Mouse (Mus musculus) gastrocnemius, postnatal 10 days (tissue): ENCODE data around the gene Blvrb. TPM values are rescaled to one million over a fixed set of nuclear protein-coding genes. Genes with fewer than 3 reads are reported as not detected.

Source experiments
- DNase-seq: peaks from one replicate; pipeline ENCODE4 v3.0.0; 2021; ENCODE audit warnings: mixed read lengths
- total RNA-seq, 2 experiments: library from RNA; stranded (reverse); gene quantifications; 2 replicates each; pipeline ENCODE4 v1.2.3; 2021

The Blvrb gene
- total RNA-seq, 2 experiments from 2014 or later: 20.5 to 25.0 TPM

DNA sequence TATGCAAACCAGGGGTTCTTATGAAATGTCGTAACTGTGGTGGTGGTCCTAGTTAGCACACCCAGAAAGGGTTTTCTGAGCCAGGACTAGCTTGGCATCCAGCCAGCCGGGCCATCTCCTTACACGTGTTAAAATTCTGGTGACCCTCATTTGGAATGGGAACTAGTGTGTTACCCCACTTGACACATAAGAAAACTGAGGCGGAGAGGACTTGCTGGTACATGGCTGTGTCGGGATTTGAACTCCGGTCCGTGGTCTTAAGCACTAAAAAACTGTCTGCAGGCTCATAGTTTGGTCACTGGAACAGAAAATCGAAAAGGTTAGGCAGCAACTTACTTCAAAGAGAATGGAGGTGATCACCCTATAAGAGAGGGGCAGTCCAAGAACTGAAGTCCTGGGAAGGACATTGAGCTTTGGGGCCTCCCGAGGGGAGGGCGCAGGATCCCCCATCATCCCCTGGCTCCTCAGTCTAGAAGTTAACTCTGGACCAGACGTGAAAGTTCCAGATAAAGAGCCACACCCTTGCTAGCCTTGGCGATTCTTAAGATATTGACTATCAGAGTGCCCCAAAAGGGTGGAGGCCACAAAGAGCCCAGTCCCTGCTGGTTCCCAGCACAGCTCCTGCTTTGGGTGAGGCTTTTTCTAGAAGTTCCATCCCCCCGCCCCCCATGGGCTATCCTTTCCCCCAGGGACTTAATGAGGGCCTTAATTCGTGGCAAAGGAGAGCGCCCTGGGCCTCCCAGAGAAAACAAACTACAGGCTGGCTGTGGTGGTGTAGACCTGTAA is 836 bp downstream of the Blvrb start:
- peak; percentile 35 for DNase-seq

- peak; percentile 76 for DNase-seq
These were observed 1.6 kb downstream of the Blvrb start for GRCm38 (mm10) chr7:27449256-27449862.

- no peak for DNase-seq
These were observed 3.6 kb downstream of the Blvrb start for GRCm38 (mm10) chr7:27451359-27451758.

DNA sequence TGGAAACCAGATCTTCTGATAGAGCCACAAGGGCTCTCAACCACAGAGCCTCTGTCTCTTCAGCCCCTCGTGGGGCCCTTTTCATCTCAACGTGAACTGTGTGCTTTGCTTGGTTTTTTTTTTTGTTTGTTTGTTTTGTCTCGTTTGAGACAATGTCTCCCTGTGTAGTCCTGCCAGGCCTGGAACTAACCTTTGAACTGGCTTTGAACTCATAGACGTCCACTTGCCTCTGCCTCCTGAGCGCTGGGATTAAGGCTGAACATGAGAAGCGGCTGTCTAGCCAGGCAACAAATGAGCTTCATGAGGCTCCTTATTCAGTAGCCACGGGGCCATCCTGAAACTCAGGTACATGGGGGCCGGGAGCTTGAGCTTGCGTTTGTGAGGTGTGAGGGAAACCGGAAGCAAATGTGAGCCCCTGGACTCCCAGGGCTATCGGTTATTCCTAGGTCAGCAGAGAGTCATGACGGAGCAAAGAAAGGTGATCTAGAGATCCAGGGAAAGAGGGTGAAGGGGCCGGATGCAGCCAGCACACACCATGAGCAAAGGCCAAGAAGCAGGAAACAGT is 4.5 kb downstream of the Blvrb start:
- DNase-seq: no peak

DNA sequence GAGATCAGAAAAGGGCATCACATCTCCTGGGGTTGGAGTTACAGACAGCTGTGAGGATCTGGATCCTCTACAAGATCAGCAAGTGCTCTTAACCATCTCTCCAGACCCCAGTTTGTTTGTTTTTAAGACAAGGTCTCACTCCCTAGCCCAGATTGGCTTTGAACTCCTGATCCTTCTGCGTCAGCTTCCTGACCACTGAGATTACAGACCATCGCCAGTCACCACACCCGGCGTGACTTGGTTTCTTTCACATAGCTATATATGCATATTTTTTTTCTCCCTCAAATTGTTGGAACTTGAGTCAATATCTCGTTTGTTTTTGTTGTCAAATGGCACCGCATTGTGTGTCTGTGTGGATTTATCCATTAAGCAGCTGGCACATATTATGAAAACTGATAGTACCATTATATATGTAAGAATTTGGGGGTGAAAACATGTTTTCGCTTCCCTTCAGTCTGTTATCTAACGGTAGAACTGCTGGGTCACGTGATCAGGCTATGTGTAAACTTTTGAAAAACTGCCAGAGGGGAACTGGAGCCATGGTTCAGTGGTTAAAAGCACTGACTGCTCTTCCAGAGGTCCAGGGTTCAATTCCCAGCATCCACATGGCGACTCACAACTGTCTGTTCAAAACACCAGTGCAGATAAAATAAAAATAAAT is 6.8 kb downstream of the Blvrb start:
- DNase-seq: no peak

DNA sequence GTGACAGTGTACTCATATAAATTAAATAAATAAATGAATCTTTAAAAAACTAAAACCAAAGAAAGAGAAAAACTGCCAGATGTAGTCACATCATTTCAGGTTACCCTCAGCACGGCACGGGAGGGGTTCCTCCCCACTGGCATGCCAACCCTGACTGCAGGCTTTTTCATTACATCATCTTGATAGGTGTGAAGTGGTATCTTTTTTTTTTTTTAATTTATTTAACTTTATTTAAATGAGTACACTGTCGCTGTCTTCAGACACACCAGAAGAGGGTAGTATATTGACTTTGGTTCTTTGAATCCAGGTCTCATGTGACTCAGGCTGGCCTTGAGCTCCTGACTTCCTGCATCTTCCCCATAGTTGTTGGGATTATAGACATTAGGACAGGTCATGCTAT is 7.5 kb downstream of the Blvrb start:
- no peak for DNase-seq

- DNase-seq: no peak
These were observed 10.8 kb downstream of the Blvrb start for GRCm38 (mm10) chr7:27458614-27459013.

DNA sequence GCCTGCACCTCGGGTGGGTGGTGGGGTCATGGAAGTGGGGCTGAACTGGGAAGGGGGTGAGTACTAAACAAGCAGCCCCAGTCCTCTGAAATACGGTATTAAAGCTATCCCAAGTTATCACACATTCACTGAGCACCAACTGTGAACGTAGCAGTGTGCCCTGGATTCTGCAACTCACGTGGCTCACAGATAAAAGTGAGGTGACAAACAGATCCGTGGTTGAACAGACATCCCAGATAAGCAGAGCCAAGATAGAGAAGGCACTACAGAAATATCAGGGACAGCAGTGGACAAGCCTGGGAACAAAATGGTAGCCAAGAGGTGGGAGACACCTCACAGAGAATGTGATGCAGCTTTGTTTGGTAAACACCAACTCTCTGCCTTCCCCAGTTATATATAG is 11.9 kb downstream of the Blvrb start:
- no peak for DNase-seq

- no peak for DNase-seq
These were observed 12.7 kb downstream of the Blvrb start for GRCm38 (mm10) chr7:27460477-27460876.

DNA sequence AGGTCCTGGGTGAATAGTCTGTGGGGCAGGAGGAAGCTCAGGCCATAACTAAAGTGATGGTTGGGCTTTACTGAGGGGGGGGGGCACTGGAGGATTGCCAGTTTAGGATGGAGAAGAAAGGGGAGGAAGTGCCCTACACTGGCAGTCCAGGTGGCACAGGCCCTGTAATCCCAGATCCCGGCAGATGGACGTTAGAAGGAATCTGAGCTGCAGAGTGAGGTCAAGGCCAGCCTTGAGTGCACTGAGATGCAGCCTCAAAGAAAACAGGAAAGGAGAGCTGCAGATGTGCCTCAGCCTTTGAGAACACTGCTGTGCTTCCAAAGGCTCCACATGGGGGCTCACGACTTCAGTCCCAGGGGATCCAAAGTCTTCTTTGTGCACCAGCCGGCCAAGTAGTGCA is 19.9 kb downstream of the Blvrb start:
- DNase-seq: no peak

DNA sequence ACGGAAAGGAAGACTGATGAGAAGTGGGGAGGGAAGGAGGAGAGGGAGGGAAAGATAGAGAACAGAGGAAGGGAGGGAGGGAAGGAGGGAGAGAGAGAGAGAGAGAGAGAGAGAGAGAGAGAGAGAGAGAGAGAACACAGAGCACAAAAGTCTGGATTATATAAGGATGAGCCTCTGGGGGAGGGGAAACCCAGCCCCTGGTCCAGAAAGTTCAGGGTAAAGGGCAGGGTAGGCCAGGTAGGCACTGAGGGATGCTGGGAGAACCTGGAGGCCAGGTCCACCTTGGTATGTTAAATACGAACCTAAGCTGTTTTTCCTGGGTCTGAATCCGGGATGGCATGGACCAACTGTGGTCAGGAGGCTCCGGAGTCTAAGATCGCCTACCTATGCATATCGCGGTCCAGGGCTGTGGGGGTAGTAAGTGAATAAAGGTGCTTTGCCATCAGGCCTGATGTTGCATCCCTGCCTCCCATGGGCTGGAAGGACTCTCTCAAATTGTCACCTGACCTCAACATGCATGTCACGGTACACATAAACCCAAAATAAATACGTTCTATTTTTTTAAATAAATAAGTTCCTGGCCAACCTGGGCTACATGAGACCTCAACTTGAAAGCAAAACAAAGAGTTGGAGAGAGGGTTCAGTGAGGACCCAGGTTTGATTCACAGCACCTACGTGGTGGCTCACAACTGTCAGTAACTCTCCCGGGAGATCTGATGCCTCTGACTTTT is 23.8 kb downstream of the Blvrb start:
- DNase-seq: no peak

DNA sequence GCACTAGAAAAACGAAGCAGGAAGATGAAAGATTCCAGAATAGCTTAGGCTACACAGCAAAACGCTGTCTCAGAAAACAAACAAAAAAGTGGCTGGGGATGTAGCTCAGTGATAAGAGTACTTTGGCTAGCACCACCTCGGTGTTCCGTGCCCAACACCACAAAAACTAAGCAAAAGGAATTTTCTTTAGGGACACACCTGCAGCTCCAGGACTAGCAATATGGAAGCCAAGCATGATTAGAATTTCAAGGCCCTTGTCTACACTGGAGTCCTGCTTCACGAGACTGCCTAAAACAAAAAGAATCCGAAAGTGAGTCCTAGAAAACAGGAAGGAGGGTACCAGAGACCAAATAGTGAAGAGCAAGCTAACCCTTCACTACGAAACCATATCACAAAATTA is 24.8 kb downstream of the Blvrb start:
- no peak for DNase-seq

DNA sequence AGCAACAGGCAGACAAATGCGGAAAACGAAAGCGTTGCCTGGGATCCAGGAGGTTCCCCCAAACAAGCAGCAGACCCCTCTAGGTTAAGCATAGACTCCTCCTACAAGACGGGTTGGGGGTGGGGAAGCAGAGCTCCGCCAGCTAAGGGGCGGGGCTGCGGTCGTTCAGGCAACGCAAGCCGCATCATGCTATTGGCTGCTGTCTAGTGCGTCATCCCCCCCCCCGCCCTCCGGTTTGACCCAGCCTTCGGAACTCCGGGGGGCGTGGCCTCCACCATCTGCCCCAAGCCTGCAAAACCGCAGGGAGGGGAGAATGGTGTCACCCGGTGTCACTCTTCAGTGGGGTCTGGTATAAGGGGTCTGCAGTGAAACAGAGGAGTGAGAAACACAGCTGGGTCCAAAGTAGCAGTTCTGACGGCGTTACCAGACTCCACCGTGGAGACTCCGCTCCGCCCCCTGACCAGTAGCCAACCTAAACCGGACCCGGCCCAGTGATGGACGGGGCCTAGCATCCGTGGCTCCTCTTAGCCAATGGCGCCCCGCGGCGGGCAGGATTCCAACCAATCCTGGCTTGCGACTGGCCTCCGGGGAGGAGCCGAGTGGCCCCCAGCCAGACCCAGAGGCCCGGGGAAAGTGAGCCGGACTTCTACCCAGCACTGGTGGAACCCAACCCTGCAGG is 25.5 kb downstream of the Blvrb start, which contains the start of gene Sertad3:
Sertad3 (plus strand) TSS at position 613 of the 679 bp plus-strand sequence.
- peak; percentile 100 for DNase-seq

DNA sequence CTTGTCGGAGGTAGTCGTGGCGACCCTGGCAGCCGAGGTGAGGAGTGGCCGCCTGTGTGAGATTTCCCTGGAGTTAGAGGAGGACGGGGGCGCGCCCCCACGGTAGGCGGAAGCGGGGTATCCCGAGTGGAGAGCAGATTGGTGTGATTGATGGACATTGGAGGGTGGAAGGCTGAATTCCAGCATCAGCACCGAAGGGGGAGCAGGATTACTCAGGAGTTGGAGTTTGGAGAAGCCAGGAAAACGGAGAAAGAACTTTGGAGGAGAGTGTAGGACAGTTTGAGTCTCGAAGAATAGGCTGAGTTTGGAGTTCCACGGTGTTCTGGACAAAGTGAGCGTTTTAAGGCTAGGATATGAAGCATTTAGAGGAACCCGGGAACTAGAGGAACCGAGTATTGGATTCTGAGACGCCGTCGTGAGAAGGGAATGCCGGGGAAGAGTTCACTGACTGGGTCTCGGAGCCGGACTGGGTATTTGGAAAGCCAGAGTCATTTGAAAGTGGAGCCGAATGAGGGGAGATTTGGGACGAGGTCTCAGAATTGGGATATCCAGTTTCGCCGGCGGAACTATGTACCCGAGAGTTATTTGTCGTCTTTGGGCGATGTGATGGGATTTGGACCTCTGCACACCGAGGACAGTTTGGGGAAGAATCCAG is 26.2 kb downstream of the Blvrb start:
- no peak for DNase-seq

DNA sequence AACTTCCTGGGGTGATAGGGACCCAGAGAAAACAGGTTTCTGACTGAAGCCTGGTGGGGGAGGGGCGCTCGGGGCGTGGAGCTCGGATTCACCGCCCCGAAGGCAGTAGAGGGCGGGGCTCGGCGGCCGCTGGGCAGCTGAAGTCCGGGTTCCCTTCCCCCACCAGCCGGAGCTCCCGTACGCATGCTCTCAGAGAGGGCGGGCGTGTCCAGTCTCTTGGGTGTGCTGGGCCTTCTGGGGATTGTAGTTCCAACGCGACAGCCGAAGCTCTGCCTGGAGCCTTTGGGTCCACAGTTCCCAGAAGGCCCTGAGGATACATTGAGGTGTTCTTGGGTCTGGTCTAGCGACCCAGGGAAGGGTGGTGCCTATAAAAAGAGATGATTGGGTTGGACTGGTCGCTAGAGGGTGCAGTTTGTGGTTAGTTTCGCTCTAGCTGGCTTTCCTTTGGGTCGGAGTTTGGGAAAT is 26.7 kb downstream of the Blvrb start:
- peak; percentile 98 for DNase-seq

GRCm38 (mm10) chr7:27475596-27475995 is 27.8 kb downstream of the Blvrb start:
- no peak for DNase-seq

GRCm38 (mm10) chr7:27476098-27476635 is 28.4 kb downstream of the Blvrb start:
- DNase-seq: no peak

GRCm38 (mm10) chr7:27478561-27478960 is 30.8 kb downstream of the Blvrb start:
- no peak for DNase-seq

GRCm38 (mm10) chr7:27479750-27480149 is 32.0 kb downstream of the Blvrb start:
- DNase-seq: no peak

- DNase-seq: no peak
These were observed 32.7 kb downstream of the Blvrb start for GRCm38 (mm10) chr7:27480506-27480905.
